Mouse (Mus musculus) midbrain, embryonic 10.5 days (tissue): ENCODE measurements at regions not wholly inside any gene's neighbourhood (a gene's known extent, or its start where the extent isn't known, plus 50 kb on each side); places are given as distances from the start of the nearest gene placed in this dataset.

ENCODE experiments used
- DNase-seq: peaks from one replicate; pipeline ENCODE4 v3.0.0-alpha.2; 2017; ENCODE audit warnings: low spot score
- H3K27ac ChIP-seq: fragments of 300-500 bp; sonication (generic); replicated peaks from 2 replicates; pipeline ENCODE4 v1.5.1; 2016; ENCODE audit warnings: mild to moderate bottlenecking
- H3K27me3 ChIP-seq: fragments of 300-500 bp; sonication (generic); 2 replicates; pipeline ENCODE4 v1.6.1; 2016; ENCODE audit warnings: low read depth, mild to moderate bottlenecking; ENCODE audit not compliant: poor library complexity, severe bottlenecking
- H3K36me3 ChIP-seq: fragments of 300-500 bp; sonication (generic); 2 replicates; pipeline ENCODE4 v1.6.1; 2016; ENCODE audit warnings: mild to moderate bottlenecking, moderate library complexity
- H3K4me1 ChIP-seq: fragments of 300-500 bp; sonication (generic); 2 replicates; pipeline ENCODE4 v1.6.1; 2016
- H3K4me3 ChIP-seq: fragments of 300-500 bp; sonication (generic); 2 replicates; pipeline ENCODE4 v1.5.1; 2016; ENCODE audit warnings: mild to moderate bottlenecking, moderate library complexity
- H3K9me3 ChIP-seq: fragments of 300-500 bp; sonication (generic); replicated peaks from 2 replicates; pipeline ENCODE4 v1.6.1; 2016; ENCODE audit warnings: mild to moderate bottlenecking
- whole genome bisulfite sequencing: fragments of 180-500 bp; shearing (Covaris S2); methylation state at CpG from one replicate; pipeline ENCODE4 v1.1.7; 2016; 5-methylcytosine and 5-hydroxymethylcytosine counted together

- Histone ChIP-seq H3K4me3 (no peak overlapping the region), H3K27me3 (no peaks in the 10 kb centered on the region), H3K9me3 (no peaks in the 10 kb centered on the region), H3K4me1 (no peaks in the 10 kb centered on the region), H3K27ac (no peak overlapping the region), H3K36me3 (no peaks in the 10 kb centered on the region)
- 89% methylated on average over 5 of the region's 5 CpGs for WGBS
- DNase-seq, result no peak
Measured at GRCm38 (mm10) chr4:31367031-31367430, 596.9 kb upstream of the Map3k7 start.

- 89% methylated on average over 7 of the region's 7 CpGs for WGBS
- Histone ChIP-seq H3K36me3 (no peaks in the 10 kb centered on the region), H3K27ac (no peak overlapping the region), H3K9me3 (no peaks in the 10 kb centered on the region), H3K4me1 (no peaks in the 10 kb centered on the region), H3K4me3 (no peak overlapping the region), H3K27me3 (no peaks in the 10 kb centered on the region)
- no peak for DNase-seq
Measured at GRCm38 (mm10) chr4:31370062-31370461, 593.8 kb upstream of the Map3k7 start.

GRCm38 (mm10) chr4:31381069-31381969, 582.6 kb upstream of the Map3k7 start:
- WGBS, result 92% methylated on average over 8 of the region's 8 CpGs
- Histone ChIP-seq H3K9me3 (no peaks in the 10 kb centered on the region), H3K36me3 (no peaks in the 10 kb centered on the region), H3K4me1 (no peaks in the 10 kb centered on the region), H3K27ac (no peak overlapping the region), H3K4me3 (no peak overlapping the region), H3K27me3 (no peaks in the 10 kb centered on the region)
- no peak for DNase-seq

GRCm38 (mm10) chr4:31392932-31393632, 570.8 kb upstream of the Map3k7 start:
- Histone ChIP-seq H3K27me3 (no peaks in the 10 kb centered on the region), H3K27ac (no peak overlapping the region), H3K4me1 (0 out of 2 replicates have a peak, but pooled peaks cover 2% of the 10 kb centered on the region), H3K36me3 (no peaks in the 10 kb centered on the region), H3K9me3 (no peaks in the 10 kb centered on the region), H3K4me3 (no peak overlapping the region)
- DNase-seq, result no peak
- WGBS, result 92% methylated on average over 4 of the region's 4 CpGs

- no peak for DNase-seq
- no peak overlapping the region for H3K4me3 ChIP-seq
- H3K27ac ChIP-seq, result no peak overlapping the region
- H3K9me3 ChIP-seq, result no peaks in the 10 kb centered on the region
- H3K36me3 ChIP-seq, result no peaks in the 10 kb centered on the region
- WGBS, result 79% methylated on average over 4 of the region's 4 CpGs
- 0 out of 2 replicates have a peak, but pooled peaks cover 2% of the 10 kb centered on the region for H3K4me1 ChIP-seq
- no peaks in the 10 kb centered on the region for H3K27me3 ChIP-seq
Measured at GRCm38 (mm10) chr4:31395538-31395937, 568.4 kb upstream of the Map3k7 start.

GRCm38 (mm10) chr4:31403976-31404375, 559.9 kb upstream of the Map3k7 start:
- DNase-seq, result no peak

GRCm38 (mm10) chr4:31404840-31405714, 558.8 kb upstream of the Map3k7 start:
- Histone ChIP-seq H3K27me3 (no peaks in the 10 kb centered on the region), H3K4me3 (no peak overlapping the region), H3K27ac (no peak overlapping the region), H3K36me3 (no peaks in the 10 kb centered on the region), H3K9me3 (no peaks in the 10 kb centered on the region), H3K4me1 (peaks cover 12% of the 10 kb centered on the region)
- no peak for DNase-seq
- WGBS, result 81% methylated on average over 16 of the region's 16 CpGs

More at GRCm38 (mm10) chr4:31403976-31404375, 559.9 kb upstream of the Map3k7 start:
- Histone ChIP-seq H3K4me1 (peaks cover 12% of the 10 kb centered on the region), H3K9me3 (no peaks in the 10 kb centered on the region), H3K27me3 (no peaks in the 10 kb centered on the region), H3K4me3 (no peak overlapping the region), H3K27ac (no peak overlapping the region), H3K36me3 (no peaks in the 10 kb centered on the region)
- WGBS, result 86% methylated on average over 8 of the region's 8 CpGs

- no peak overlapping the region for H3K27ac ChIP-seq
- H3K9me3 ChIP-seq, result no peaks in the 10 kb centered on the region
- 92% methylated on average over 3 of the region's 3 CpGs for WGBS
- DNase-seq, result no peak
- H3K4me1 ChIP-seq, result peaks cover 14% of the 10 kb centered on the region
- H3K36me3 ChIP-seq, result no peaks in the 10 kb centered on the region
- no peaks in the 10 kb centered on the region for H3K27me3 ChIP-seq
- no peak overlapping the region for H3K4me3 ChIP-seq
Measured at GRCm38 (mm10) chr4:31410157-31410556, 553.7 kb upstream of the Map3k7 start.

GRCm38 (mm10) chr4:31411770-31412525, 551.9 kb upstream of the Map3k7 start:
- H3K27me3 ChIP-seq, result no peaks in the 10 kb centered on the region
- peaks cover 14% of the 10 kb centered on the region for H3K4me1 ChIP-seq
- DNase-seq, result no peak
- no peak overlapping the region for H3K4me3 ChIP-seq
- 88% methylated on average over 9 of the region's 9 CpGs for WGBS
- no peaks in the 10 kb centered on the region for H3K9me3 ChIP-seq
- H3K27ac ChIP-seq, result no peak overlapping the region
- H3K36me3 ChIP-seq, result no peaks in the 10 kb centered on the region

- 92% methylated on average over 4 of the region's 4 CpGs for WGBS
- Histone ChIP-seq H3K4me3 (no peak overlapping the region), H3K36me3 (no peaks in the 10 kb centered on the region), H3K4me1 (peaks cover 10% of the 10 kb centered on the region; the same call in 1 of the 2 replicates), H3K27ac (no peak overlapping the region), H3K9me3 (no peaks in the 10 kb centered on the region), H3K27me3 (no peaks in the 10 kb centered on the region)
- no peak for DNase-seq
Measured at GRCm38 (mm10) chr4:31417161-31417560, 546.7 kb upstream of the Map3k7 start.

- Histone ChIP-seq H3K9me3 (no peaks in the 10 kb centered on the region), H3K4me1 (0 out of 2 replicates have a peak, but pooled peaks cover 2% of the 10 kb centered on the region), H3K27ac (no peak overlapping the region; the same call in 1 of the 2 replicates), H3K4me3 (no peak overlapping the region), H3K36me3 (no peaks in the 10 kb centered on the region), H3K27me3 (no peaks in the 10 kb centered on the region)
- DNase-seq, result peak; percentile 63
- 17% methylated on average over 6 of the region's 6 CpGs for WGBS
Measured at GRCm38 (mm10) chr4:31419240-31419639, 544.7 kb upstream of the Map3k7 start.

- Histone ChIP-seq H3K36me3 (no peaks in the 10 kb centered on the region), H3K27ac (no peak overlapping the region), H3K4me1 (0 out of 2 replicates have a peak, but pooled peaks cover 2% of the 10 kb centered on the region), H3K4me3 (no peak overlapping the region), H3K9me3 (no peaks in the 10 kb centered on the region), H3K27me3 (no peaks in the 10 kb centered on the region)
- no peak for DNase-seq
- 87% methylated on average over 9 of the region's 9 CpGs for WGBS
Measured at GRCm38 (mm10) chr4:31420167-31420566, 543.7 kb upstream of the Map3k7 start.
